Comparison of ENCODE assay signal across 8 mouse cellular contexts in the genomic region with DNA sequence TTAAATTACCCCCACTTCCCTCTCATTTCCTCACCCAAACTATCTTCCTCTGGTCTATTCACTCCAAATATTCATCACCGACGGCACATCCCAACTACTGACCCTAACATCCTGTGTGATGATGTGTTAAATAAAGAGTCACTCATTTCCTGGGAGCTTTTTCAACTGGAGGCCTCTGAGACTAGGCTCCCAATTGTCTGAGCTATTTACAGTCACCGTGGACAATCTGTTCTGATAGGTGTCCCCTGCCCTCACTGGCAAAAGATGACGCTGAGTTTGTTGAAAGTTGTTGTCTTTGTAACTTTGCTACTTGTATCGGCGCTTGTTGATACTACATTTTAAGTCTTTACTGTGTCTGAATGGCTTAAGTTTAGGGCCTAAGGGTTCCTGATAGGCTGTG. TPM values are rescaled to one million over a fixed set of nuclear protein-coding genes. Genes with fewer than 3 reads are reported as not detected.
A peak's percentile ranks its signal among the peaks of the same experiment; 100 is the strongest.
DNase-seq lines count a peak whose midpoint lies in the region; ATAC-seq and TF ChIP-seq lines count a peak whose summit lies in the region.

No protein-coding gene starts in this region.

- H3K4me1 ChIP-seq in forebrain, embryonic 15.5 days = peaks cover 33% of the 10 kb centered on the region
- H3K4me1 ChIP-seq in limb, embryonic 14.5 days (ENCODE audit: control insufficient read depth, insufficient read depth, low read length) = peaks cover 10% of the 10 kb centered on the region
- peaks cover 3% of the 10 kb centered on the region for H3K4me1 ChIP-seq in stomach, embryonic 15.5 days

- peak overlapping the region; percentile 92; the same call in 1 of the 2 replicates for H3K9ac ChIP-seq in forebrain, embryonic 15.5 days (replicated peaks)
- peak overlapping the region; percentile 96 for H3K9ac ChIP-seq in limb, embryonic 14.5 days (ENCODE audit: low read depth, low read length, severe bottlenecking)
- H3K9ac ChIP-seq in stomach, embryonic 15.5 days = peak overlapping the region; percentile 62; the same call in 1 of the 2 replicates

- 23% methylated on average over 6 of the region's 6 CpGs for WGBS in forebrain, embryonic 15.5 days
- 19% methylated on average over 6 of the region's 6 CpGs for WGBS in limb, embryonic 14.5 days
- 9% methylated on average over 6 of the region's 6 CpGs for whole genome bisulfite sequencing in stomach, embryonic 15.5 days

- DNase-seq in heart, adult 18-20 months = peak; percentile 51 to 55
- no peak for DNase-seq in heart, postnatal 25 days (ENCODE audit: low spot score)
- peak; percentile 26 for DNase-seq in MEL-GATA-1-ER (ENCODE audit: extremely low read depth, low read depth)
- no peak for DNase-seq in limb, embryonic 14.5 days (ENCODE audit: low spot score)
- no peak for DNase-seq in left cerebral cortex, postnatal 14 days (ENCODE audit: low spot score in 2 of 2)
- no peak for DNase-seq in thymus, postnatal 10 days (ENCODE audit: low spot score in 2 of 2)

- intact Hi-C loops in heart, postnatal 25 days (cut with DNase I) = no loop called here
- intact Hi-C loops in left cerebral cortex, postnatal 14 days (cut with DNase I) = no loop called here

- peak overlapping the region; percentile 77 for H3K4me2 ChIP-seq in forebrain, embryonic 15.5 days (replicated peaks)
- peak overlapping the region; percentile 69 for H3K4me2 ChIP-seq in limb, embryonic 14.5 days (replicated peaks; ENCODE audit: low read depth, low read length, severe bottlenecking)
- peak overlapping the region; percentile 71 for H3K4me2 ChIP-seq in stomach, embryonic 15.5 days

- H3K36me3 ChIP-seq in forebrain, embryonic 15.5 days = 0 out of 2 replicates have a peak, but pooled peaks cover 2% of the 10 kb centered on the region
- H3K36me3 ChIP-seq in limb, embryonic 14.5 days (ENCODE audit: control insufficient read depth, insufficient read depth, low read length) = peaks cover 6% of the 10 kb centered on the region
- H3K36me3 ChIP-seq in stomach, embryonic 15.5 days = no peaks in the 10 kb centered on the region

- H3K4me3 ChIP-seq in forebrain, embryonic 15.5 days = peak overlapping the region; percentile 95
- peak overlapping the region; percentile 97 for H3K4me3 ChIP-seq in limb, embryonic 14.5 days (replicated peaks; ENCODE audit: low read length)
- H3K4me3 ChIP-seq in stomach, embryonic 15.5 days (replicated peaks) = peak overlapping the region; percentile 63

- H3K9me3 ChIP-seq in forebrain, embryonic 15.5 days = no peaks in the 10 kb centered on the region
- no peaks in the 10 kb centered on the region for H3K9me3 ChIP-seq in limb, embryonic 14.5 days (ENCODE audit: control insufficient read depth, low read length)
- H3K9me3 ChIP-seq in stomach, embryonic 15.5 days = no peaks in the 10 kb centered on the region

- no peaks in the 10 kb centered on the region for H3K27me3 ChIP-seq in forebrain, embryonic 15.5 days
- no peaks in the 10 kb centered on the region for H3K27me3 ChIP-seq in limb, embryonic 14.5 days (ENCODE audit: control insufficient read depth, insufficient read depth, low read length)
- H3K27me3 ChIP-seq in stomach, embryonic 15.5 days (replicated peaks) = no peaks in the 10 kb centered on the region

- H3K27ac ChIP-seq in forebrain, embryonic 15.5 days (replicated peaks) = no peak overlapping the region
- H3K27ac ChIP-seq in limb, embryonic 14.5 days (replicated peaks; ENCODE audit: low read depth, low read length) = no peak overlapping the region; the same call in 1 of the 2 replicates
- 0 out of 2 replicates have a peak overlapping the region, but pooled peaks have one; percentile 87 for H3K27ac ChIP-seq in stomach, embryonic 15.5 days

- no peak for ATAC-seq in forebrain, embryonic 15.5 days (replicated peaks)
- no peak for ATAC-seq in limb, embryonic 14.5 days (ENCODE audit: low FRiP score, low read depth)
- no peak for ATAC-seq in stomach, embryonic 15.5 days (ENCODE audit: insufficient read depth, low FRiP score, low read depth)

- no peak for TF ChIP-seq POLR2A in limb, embryonic 14.5 days (IDR thresholded peaks at IDR 0.05; ENCODE audit: borderline replicate concordance, extremely low read depth, insufficient read depth, insufficient read length)

RNA-seq across cellular contexts. Expression of a gene that starts 1.3 kb away (rescaled TPM):
- total RNA-seq in heart, adult 18-20 months (2021) = 10 to 100 TPM; 68.8 to 77.6 TPM
- 10 to 100 TPM; 65.7 to 73.5 TPM for total RNA-seq in heart, postnatal 25 days (2021)
- polyA plus RNA-seq in forebrain, embryonic 15.5 days (2015; fragmentation: Nextera tagmentation; extraction: Ambion mirVana) = 17.3 and 17.4 TPM in 2 replicates
- polyA plus RNA-seq in limb, embryonic 14.5 days (2012; rRNA removed) = 35.7 and 36.1 TPM in 2 replicates
- 23.3 and 25.2 TPM in 2 replicates for polyA plus RNA-seq in limb, embryonic 14.5 days (2014; fragmentation: Nextera tagmentation; extraction: Ambion mirVana)
- 15.8 and 17.7 TPM in 2 replicates for polyA plus RNA-seq in stomach, embryonic 15.5 days (2015; fragmentation: Nextera tagmentation; extraction: Ambion mirVana)
- 10 to 100 TPM; 50.5 to 53.5 TPM for total RNA-seq in left cerebral cortex, postnatal 14 days (2021)

Comparison
In these comparisons a context has a peak if more than half of its experiments do, and no peak if none do; other contexts are left out.
1. DNase-seq: peak in heart, adult 18-20 months (2 of 2) and MEL-GATA-1-ER (single experiment); none in heart, postnatal 25 days (single experiment), limb, embryonic 14.5 days (single experiment), left cerebral cortex, postnatal 14 days (0 of 2) and thymus, postnatal 10 days (0 of 2).
2. Peak in every context shown above with its lines, with median percentiles within 50 percentile points of each other: H3K4me2 ChIP-seq, H3K4me3 ChIP-seq and H3K9ac ChIP-seq.